8 mouse cellular contexts compared by ENCODE assay signal in the genomic region with DNA sequence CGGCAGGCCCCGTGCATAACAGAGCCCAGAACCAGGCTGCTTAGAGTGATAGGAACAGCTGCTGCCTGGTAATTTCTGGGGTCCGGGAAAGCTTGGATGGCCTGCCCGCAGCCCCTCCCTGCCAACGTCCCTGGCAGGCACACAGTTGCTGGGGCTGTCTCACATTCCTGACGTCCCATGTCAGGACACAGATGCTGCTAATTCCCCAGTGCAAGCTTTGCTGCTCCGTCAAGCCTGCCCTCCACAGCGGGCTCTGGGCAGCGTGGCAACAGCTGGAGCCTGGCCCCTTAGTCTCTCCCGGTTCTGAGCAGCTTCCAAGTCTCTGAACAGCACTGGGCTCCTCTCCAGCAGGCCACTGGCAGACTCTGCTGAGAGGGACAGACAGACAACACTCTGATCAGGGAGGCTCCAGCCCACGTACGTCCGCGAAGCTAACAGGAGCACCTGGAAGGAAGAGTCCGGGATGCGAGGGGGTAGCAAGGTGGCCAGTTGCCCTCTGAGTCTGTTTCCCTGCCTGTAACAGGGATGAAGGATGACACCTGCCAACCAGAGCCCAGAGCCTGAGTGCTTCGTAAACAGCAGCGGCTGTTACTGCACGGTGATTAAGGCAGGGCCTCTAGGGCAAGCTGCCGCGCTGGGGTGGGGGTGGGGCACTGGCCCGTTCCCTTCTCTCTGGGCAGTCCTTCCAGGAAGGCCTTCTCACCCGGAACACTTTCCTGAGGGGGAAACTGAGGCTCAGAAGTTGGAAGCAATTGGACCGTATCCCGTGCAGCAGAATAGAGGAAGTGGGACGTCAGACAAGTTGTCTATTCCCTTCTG. TPM values are rescaled to one million over a fixed set of nuclear protein-coding genes. Genes with fewer than 3 reads are reported as not detected.
DNase-seq lines count a peak whose midpoint lies in the region; ATAC-seq lines count a peak whose summit lies in the region.

No protein-coding gene starts in this region.

- H3K27ac ChIP-seq in intestine, embryonic 16.5 days (ENCODE audit: low read length), result peak overlapping the region; percentile 29
- H3K27ac ChIP-seq in limb, embryonic 15.5 days, result peak overlapping the region; percentile 81
- peak overlapping the region; percentile 84 for H3K27ac ChIP-seq in midbrain, embryonic 13.5 days

- H3K9ac ChIP-seq in intestine, embryonic 16.5 days (ENCODE audit: low read depth, low read length), result 0 out of 2 replicates have a peak overlapping the region, but pooled peaks have one; percentile 17
- H3K9ac ChIP-seq in limb, embryonic 15.5 days, result no peak overlapping the region
- peak overlapping the region; percentile 53 for H3K9ac ChIP-seq in midbrain, embryonic 13.5 days (replicated peaks)

- intact Hi-C loops in gastrocnemius, postnatal 36 days (cut with DNase I), result no loop called here

- no peaks in the 10 kb centered on the region for H3K27me3 ChIP-seq in intestine, embryonic 16.5 days (replicated peaks; ENCODE audit: control insufficient read depth, insufficient read depth, low read length)
- H3K27me3 ChIP-seq in limb, embryonic 15.5 days, result no peaks in the 10 kb centered on the region
- H3K27me3 ChIP-seq in midbrain, embryonic 13.5 days, result peaks cover 3% of the 10 kb centered on the region; the same call in 1 of the 2 replicates

- no peaks in the 10 kb centered on the region for H3K9me3 ChIP-seq in intestine, embryonic 16.5 days (ENCODE audit: control insufficient read depth, low read length)
- H3K9me3 ChIP-seq in limb, embryonic 15.5 days, result no peaks in the 10 kb centered on the region
- no peaks in the 10 kb centered on the region for H3K9me3 ChIP-seq in midbrain, embryonic 13.5 days

- DNase-seq in Muller cell, postnatal 12 days (ENCODE audit: inconsistent ontology term), result peak; percentile 84
- DNase-seq in embryo, embryonic 10 days (ENCODE audit: low spot score), result peak; percentile 58
- peak; percentile 58 to 68 for DNase-seq in gastrocnemius, postnatal 36 days
- peak; percentile 42 for DNase-seq in testis, postnatal 14 days (ENCODE audit: low spot score)
- DNase-seq in urinary bladder, adult 18-20 months (ENCODE audit: low spot score in 2 of 2), result no peak

- peaks cover 14% of the 10 kb centered on the region for H3K4me1 ChIP-seq in intestine, embryonic 16.5 days (ENCODE audit: control insufficient read depth, insufficient read depth, low read length)
- H3K4me1 ChIP-seq in limb, embryonic 15.5 days, result peaks cover 20% of the 10 kb centered on the region
- H3K4me1 ChIP-seq in midbrain, embryonic 13.5 days (replicated peaks), result peaks cover 34% of the 10 kb centered on the region

- H3K4me3 ChIP-seq in intestine, embryonic 16.5 days (ENCODE audit: low read length), result peak overlapping the region; percentile 1; the same call in 1 of the 2 replicates
- peak overlapping the region; percentile 12 for H3K4me3 ChIP-seq in limb, embryonic 15.5 days
- H3K4me3 ChIP-seq in midbrain, embryonic 13.5 days (replicated peaks), result no peak overlapping the region; the same call in 1 of the 2 replicates

- ATAC-seq in intestine, embryonic 16.5 days, result peak; percentile 74
- ATAC-seq in limb, embryonic 15.5 days (ENCODE audit: insufficient number of reproducible peaks, low FRiP score, low TSS enrichment, low read depth), result peak; percentile 67
- peak; percentile 71 for ATAC-seq in midbrain, embryonic 13.5 days

- WGBS in intestine, embryonic 16.5 days, result 10% methylated on average over 26 of the region's 26 CpGs
- WGBS in limb, embryonic 15.5 days, result 9% methylated on average over 26 of the region's 26 CpGs
- 17% methylated on average over 26 of the region's 26 CpGs for WGBS in midbrain, embryonic 13.5 days

- H3K36me3 ChIP-seq in intestine, embryonic 16.5 days (ENCODE audit: control insufficient read depth, insufficient read depth, low read length), result no peaks in the 10 kb centered on the region
- no peaks in the 10 kb centered on the region for H3K36me3 ChIP-seq in limb, embryonic 15.5 days
- no peaks in the 10 kb centered on the region for H3K36me3 ChIP-seq in midbrain, embryonic 13.5 days

- H3K4me2 ChIP-seq in intestine, embryonic 16.5 days (ENCODE audit: low read depth, low read length), result peak overlapping the region; percentile 37
- H3K4me2 ChIP-seq in limb, embryonic 15.5 days, result peak overlapping the region; percentile 42
- H3K4me2 ChIP-seq in midbrain, embryonic 13.5 days (replicated peaks), result peak overlapping the region; percentile 43

RNA-seq across cellular contexts. Expression of a gene that starts 19.3 kb away (rescaled TPM):
- 1 to 10 TPM; 2.3 to 2.9 TPM for total RNA-seq in gastrocnemius, postnatal 36 days (2021)
- polyA plus RNA-seq in intestine, embryonic 16.5 days (2015; fragmentation: Nextera tagmentation; extraction: Ambion mirVana), result 11.7 and 12.4 TPM in 2 replicates
- polyA plus RNA-seq in limb, embryonic 15.5 days (2015; fragmentation: Nextera tagmentation; extraction: Ambion mirVana), result 8.2 and 14.2 TPM in 2 replicates
- 0.30 and 0.47 TPM in 2 replicates for polyA plus RNA-seq in midbrain, embryonic 13.5 days (2015; fragmentation: Nextera tagmentation; extraction: Ambion mirVana)

RNA-seq across cellular contexts. Expression of a gene that starts 37.9 kb away (rescaled TPM):
- total RNA-seq in gastrocnemius, postnatal 36 days (2021), result 10 to 100 TPM; 45.7 to 50.8 TPM
- 33.1 and 37.1 TPM in 2 replicates for polyA plus RNA-seq in intestine, embryonic 16.5 days (2015; fragmentation: Nextera tagmentation; extraction: Ambion mirVana)
- 52.4 and 55.8 TPM in 2 replicates for polyA plus RNA-seq in limb, embryonic 15.5 days (2015; fragmentation: Nextera tagmentation; extraction: Ambion mirVana)
- polyA plus RNA-seq in midbrain, embryonic 13.5 days (2015; fragmentation: Nextera tagmentation; extraction: Ambion mirVana), result 75.1 and 81.5 TPM in 2 replicates

RNA-seq across cellular contexts. Expression of a gene that starts 38.4 kb away (rescaled TPM):
- not detected for total RNA-seq in gastrocnemius, postnatal 36 days (2021)
- not detected in 2 replicates for polyA plus RNA-seq in intestine, embryonic 16.5 days (2015; fragmentation: Nextera tagmentation; extraction: Ambion mirVana)
- polyA plus RNA-seq in limb, embryonic 15.5 days (2015; fragmentation: Nextera tagmentation; extraction: Ambion mirVana), result not detected in 2 replicates
- polyA plus RNA-seq in midbrain, embryonic 13.5 days (2015; fragmentation: Nextera tagmentation; extraction: Ambion mirVana), result not detected in 2 replicates

Comparison
In these comparisons a context has a peak if more than half of its experiments do, and no peak if none do; other contexts are left out.
1. DNase-seq: peak in Muller cell, postnatal 12 days (single experiment), embryo, embryonic 10 days (single experiment), gastrocnemius, postnatal 36 days (2 of 2) and testis, postnatal 14 days (single experiment); none in urinary bladder, adult 18-20 months (0 of 2).
2. H3K27ac ChIP-seq: peak in every context shown above with its lines; median percentile 84 in midbrain, embryonic 13.5 days; 81 in limb, embryonic 15.5 days; 29 in intestine, embryonic 16.5 days.
3. Peak in every context shown above with its lines, with median percentiles within 50 percentile points of each other: ATAC-seq and H3K4me2 ChIP-seq.